In the genomic region with DNA sequence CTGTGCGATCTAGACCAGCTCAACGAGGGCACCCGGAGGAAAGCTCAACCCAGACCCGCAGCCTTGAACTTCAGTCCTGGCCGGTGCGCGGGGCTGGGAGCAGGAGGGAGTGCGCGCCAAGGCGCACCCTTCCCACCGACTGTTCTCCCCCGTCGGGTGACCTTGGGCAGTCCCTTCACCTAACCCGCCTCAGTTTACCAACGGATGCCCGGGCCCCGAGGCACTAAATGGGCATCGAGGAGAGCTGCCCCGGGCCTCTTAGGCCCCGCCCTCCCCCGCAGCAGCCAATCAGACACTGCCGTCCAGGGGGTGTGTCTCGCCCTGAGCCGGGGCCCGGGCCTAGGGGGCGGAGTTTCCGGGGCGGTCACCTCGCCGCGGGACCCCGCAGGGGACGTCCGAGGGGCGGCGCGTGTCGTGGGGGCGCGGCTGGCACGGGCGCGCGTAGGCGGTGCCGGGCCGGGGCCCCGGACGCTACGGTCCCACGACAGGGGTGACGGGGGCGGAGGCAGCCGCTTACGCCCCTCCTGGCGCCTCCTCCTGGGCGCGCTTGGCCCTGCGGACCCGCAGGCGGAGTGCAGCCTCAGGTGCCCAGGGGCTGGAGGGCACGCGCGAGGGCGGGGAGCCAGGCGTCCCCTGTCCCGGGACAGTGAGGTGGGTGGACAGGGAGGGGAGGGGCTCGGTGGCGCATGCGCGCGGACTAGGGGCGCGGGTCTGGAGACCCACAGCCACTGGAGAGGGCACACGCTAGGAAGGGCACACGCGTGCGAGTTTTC, we compare ENCODE assay signal across 1 mouse cellular context.
TF ChIP-seq lines count a peak whose summit lies in the region.

No protein-coding gene starts in this region.

TF ChIP-seq in CH12.LX, 34 proteins besides CTCF, POLR2A, EP300 and RAD21:
- TF ChIP-seq NELFE (IDR thresholded peaks at IDR 0.05; ENCODE audit: low read depth, low read length) (no peak), SMC3 (IDR thresholded peaks at IDR 0.05; ENCODE audit: low read depth, low read length) (no peak), NRF1 (IDR thresholded peaks at IDR 0.05; ENCODE audit: low read depth, low read length) (peak; percentile 80), MAX (IDR thresholded peaks at IDR 0.05; ENCODE audit: low read length) (no peak), ZNF384 (IDR thresholded peaks at IDR 0.05; ENCODE audit: low read depth, low read length) (no peak), ZMIZ1 (IDR thresholded peaks at IDR 0.05; ENCODE audit: low read depth, low read length) (no peak), USF2 (conservative IDR thresholded peaks at IDR 0.05; ENCODE audit: low read depth, low read length) (no peak), SIN3A (IDR thresholded peaks at IDR 0.05; ENCODE audit: low read length) (0 out of 2 replicates have a peak, but pooled peaks have one; percentile 39), UBTF (IDR thresholded peaks at IDR 0.05; ENCODE audit: low read depth, low read length) (no peak)
